Comparison of ENCODE assay signal across 17 mouse cellular contexts in the genomic region with DNA sequence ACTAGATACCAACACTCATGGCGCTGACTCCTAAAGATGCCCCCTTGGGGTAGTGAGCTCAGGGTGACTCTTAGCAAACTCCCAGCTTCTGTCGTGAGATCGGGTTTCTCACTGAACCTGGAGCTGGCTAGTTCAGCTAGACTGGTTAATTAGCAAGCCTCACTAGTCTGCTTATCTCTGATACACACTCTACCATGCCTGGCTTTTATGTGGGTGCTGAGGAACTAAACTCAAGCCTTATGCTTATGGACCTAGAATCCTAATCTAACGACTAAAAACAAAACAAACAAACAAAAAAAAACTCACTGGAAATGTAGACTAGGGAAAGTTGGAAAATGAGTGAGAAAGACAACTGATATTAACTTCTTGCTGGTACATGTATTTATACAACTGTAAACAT. TPM values are rescaled to one million over a fixed set of nuclear protein-coding genes. Genes with fewer than 3 reads are reported as not detected.
"Had no signal": no experiment of that assay in that cellular context is flagged by ENCODE, and none has a peak within 500 bp of the region (broad histone marks: within the 10 kb centered on the region; RNA-seq: fewer than 3 reads in every experiment).

No protein-coding gene starts in this region.

- H3K36me3 ChIP-seq: neural tube, embryonic 12.5 days; neural tube, embryonic 13.5 days; neural tube, embryonic 15.5 days; stomach, embryonic 15.5 days had no signal

- DNase-seq: retina, postnatal 1 day; right cerebral cortex, adult 18-20 months; right cerebral cortex, postnatal 14 days; right cerebral cortex, postnatal 25 days; right cerebral cortex, postnatal 4 days; spleen, adult 18-20 months; thymus, adult 18-20 months; thymus, adult 2 months; thymus, postnatal 14 days; thymus, postnatal 36 days; thymus, postnatal 4 days had no signal

- H3K9ac ChIP-seq: neural tube, embryonic 12.5 days; neural tube, embryonic 13.5 days; neural tube, embryonic 15.5 days; stomach, embryonic 15.5 days had no signal

- H3K9me3 ChIP-seq: neural tube, embryonic 12.5 days; neural tube, embryonic 13.5 days; neural tube, embryonic 15.5 days; stomach, embryonic 15.5 days had no signal

- H3K27me3 ChIP-seq: neural tube, embryonic 12.5 days; neural tube, embryonic 13.5 days; neural tube, embryonic 15.5 days; stomach, embryonic 15.5 days had no signal

- H3K4me1 ChIP-seq: neural tube, embryonic 12.5 days; stomach, embryonic 15.5 days had no signal

- H3K4me3 ChIP-seq: neural tube, embryonic 12.5 days; neural tube, embryonic 13.5 days; neural tube, embryonic 15.5 days; stomach, embryonic 15.5 days had no signal

- H3K27ac ChIP-seq: neural tube, embryonic 12.5 days; neural tube, embryonic 13.5 days; neural tube, embryonic 15.5 days; stomach, embryonic 15.5 days; stomach, postnatal 0 days had no signal

RNA-seq across cellular contexts. Expression of gene Mlxipl, which starts 54.8 kb away (rescaled TPM):
- total RNA-seq: neutrophil, adult 5-6 weeks had no signal
